Mouse (Mus musculus) erythroid progenitor cell, adult 5-6 weeks (primary cell): ENCODE measurements around the gene Cyb5d1. TPM values are rescaled to one million over a fixed set of nuclear protein-coding genes. Genes with fewer than 3 reads are reported as not detected.

Experiments used
- ATAC-seq: replicated peaks from 2 replicates; pipeline ENCODE4 v1.8.0; 2016; ENCODE audit warnings: moderate number of reproducible peaks, mild to moderate bottlenecking, moderate TSS enrichment, inconsistent platforms; ENCODE audit not compliant: poor library complexity, low FRiP score, severe bottlenecking
- total RNA-seq, 2 experiments: library from RNA; stranded (forward) in 1 of 2; stranded (reverse) in 1 of 2; fragments of 150-400 nt in 1 of 2; fragments of 186-747, 209-891 nt in 1 of 2; gene quantifications; 2 replicates each; pipeline versions ENCODE4 v1.2.3 to v1.2.4; 2015 to 2017; ENCODE audit warnings: low replicate concordance in 2 of 2

Gene Cyb5d1
- total RNA-seq, 2 experiments from 2014 or later, result 11.7 to 32.5 TPM

GRCm38 (mm10) chr11:69388680-69389079 is 6.8 kb downstream of the Cyb5d1 start:
- no peak for ATAC-seq

GRCm38 (mm10) chr11:69386758-69387157 is 8.7 kb downstream of the Cyb5d1 start:
- no peak for ATAC-seq

- no peak for ATAC-seq
Observed at GRCm38 (mm10) chr11:69384979-69385378, 10.5 kb downstream of the Cyb5d1 start.

- no peak for ATAC-seq
Observed at GRCm38 (mm10) chr11:69382478-69383105, 12.8 kb downstream of the Cyb5d1 start.

- ATAC-seq, result no peak
Observed at GRCm38 (mm10) chr11:69381356-69381755, 14.1 kb downstream of the Cyb5d1 start.

- ATAC-seq, result no peak
Observed at GRCm38 (mm10) chr11:69379600-69379999, 15.8 kb downstream of the Cyb5d1 start.

GRCm38 (mm10) chr11:69377766-69378165 is 17.7 kb downstream of the Cyb5d1 start:
- ATAC-seq, result no peak

GRCm38 (mm10) chr11:69375646-69376045 is 19.8 kb downstream of the Cyb5d1 start:
- no peak for ATAC-seq

GRCm38 (mm10) chr11:69373223-69373965 is 22.0 kb downstream of the Cyb5d1 start:
- ATAC-seq, result peak; percentile 87

- peak; percentile 52 for ATAC-seq
Observed at GRCm38 (mm10) chr11:69372780-69373170, 22.7 kb downstream of the Cyb5d1 start.

GRCm38 (mm10) chr11:69372056-69372779 is 23.2 kb downstream of the Cyb5d1 start:
- peak; percentile 58 for ATAC-seq

- ATAC-seq, result no peak
Observed at GRCm38 (mm10) chr11:69371601-69372000, 23.8 kb downstream of the Cyb5d1 start.

GRCm38 (mm10) chr11:69370817-69371215 is 24.6 kb downstream of the Cyb5d1 start:
- ATAC-seq, result no peak

- ATAC-seq, result no peak
Observed at GRCm38 (mm10) chr11:69369990-69370816, 25.2 kb downstream of the Cyb5d1 start.

GRCm38 (mm10) chr11:69369215-69369989 is 26.0 kb downstream of the Cyb5d1 start, which contains the start of gene Chd3:
Gene Chd3, minus strand, starts transcription at chr11:69369406.
- no peak for ATAC-seq

GRCm38 (mm10) chr11:69368356-69369214 is 26.8 kb downstream of the Cyb5d1 start:
- ATAC-seq, result no peak

- ATAC-seq, result no peak
Observed at GRCm38 (mm10) chr11:69367616-69368355, 27.6 kb downstream of the Cyb5d1 start.
